Mouse (Mus musculus) C2C12 (cell line): ENCODE measurements at regions not wholly inside any gene's neighbourhood (a gene's known extent, or its start where the extent isn't known, plus 50 kb on each side); places are given as distances from the start of the nearest gene placed in this dataset.

Experiments used
- CEBPB ChIP-seq: IDR thresholded peaks from one replicate; pipeline ENCODE4 v1.6.1; 2011; ENCODE audit warnings: low read depth, mild to moderate bottlenecking, control low read depth, moderate library complexity
- CTCF ChIP-seq: IDR thresholded peaks from one replicate; pipeline ENCODE4 v1.5.1; 2011; ENCODE audit not compliant: control insufficient read depth, insufficient read depth, insufficient read length
- FOSL1 ChIP-seq: IDR thresholded peaks from one replicate; pipeline ENCODE4 v1.8.0; 2011; ENCODE audit warnings: mild to moderate bottlenecking, low read length; ENCODE audit not compliant: poor library complexity, insufficient read depth, severe bottlenecking
- MAX ChIP-seq: IDR thresholded peaks from one replicate; pipeline ENCODE4 v1.6.1; 2011; ENCODE audit warnings: mild to moderate bottlenecking, control low read depth
- MYOD1 ChIP-seq: IDR thresholded peaks from one replicate; pipeline ENCODE4 v1.6.1; 2011; ENCODE audit warnings: low read depth; ENCODE audit not compliant: control insufficient read depth, insufficient read length
- MYOG ChIP-seq: IDR thresholded peaks from one replicate; pipeline ENCODE4 v1.6.1; 2011; ENCODE audit not compliant: control insufficient read depth, insufficient read length; ENCODE audit errors: extremely low read depth
- USF1 ChIP-seq: IDR thresholded peaks from one replicate; pipeline ENCODE4 v1.6.1; 2011; ENCODE audit warnings: low read depth, mild to moderate bottlenecking, control low read depth, moderate library complexity

DNA sequence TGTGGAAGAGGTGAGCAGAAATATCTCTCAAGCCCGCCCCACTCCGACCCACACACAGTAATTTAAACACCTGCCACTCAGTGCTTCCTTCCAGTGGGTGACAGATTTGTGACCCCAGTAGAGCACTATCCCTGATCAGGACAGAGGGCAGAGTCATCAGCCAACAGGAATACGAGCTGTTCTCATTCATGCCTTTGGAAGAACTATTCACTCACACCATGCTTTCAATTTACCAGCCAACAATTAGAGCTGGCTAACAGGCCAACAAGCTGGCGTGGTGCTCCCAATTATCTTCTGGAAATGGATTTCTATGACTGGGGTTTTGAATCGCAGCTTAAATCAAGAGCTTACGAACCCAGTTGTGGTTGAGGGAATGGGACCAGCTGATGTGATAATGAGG is 193.2 kb upstream of the N4bp1 start:
- TF ChIP-seq USF1 = no peak
- TF ChIP-seq CTCF = no peak
- TF ChIP-seq MAX = no peak
- no peak for TF ChIP-seq FOSL1
- TF ChIP-seq MYOD1 = no peak
- TF ChIP-seq CEBPB = no peak
- TF ChIP-seq MYOG = no peak
